Mouse (Mus musculus) limb, embryonic 11.5 days (tissue): ENCODE data around the gene Mroh7. TPM values are rescaled to one million over a fixed set of nuclear protein-coding genes. Genes with fewer than 3 reads are reported as not detected.

Source experiments
- ATAC-seq: fragments of 200-750 bp; cut with Nextera tagmentation; 2 replicates; pipeline ENCODE4 v1.8.0; 2017; ENCODE audit warnings: low read depth; ENCODE audit not compliant: insufficient number of reproducible peaks, low FRiP score, low TSS enrichment
- DNase-seq: peaks from one replicate; pipeline ENCODE4 v3.0.0-alpha.2; 2015; ENCODE audit warnings: low spot score
- H3K27ac ChIP-seq: fragments of 300-500 bp; sonication (generic); replicated peaks from 2 replicates; pipeline ENCODE4 v1.5.1; 2014; ENCODE audit warnings: low read depth, mild to moderate bottlenecking, low read length
- H3K27me3 ChIP-seq: fragments of 300-500 bp; sonication (generic); 2 replicates; pipeline ENCODE4 v1.6.1; 2014; ENCODE audit warnings: mild to moderate bottlenecking, low read length, mixed read lengths; ENCODE audit not compliant: control insufficient read depth, insufficient read depth
- H3K36me3 ChIP-seq: fragments of 300-500 bp; sonication (generic); 2 replicates; pipeline ENCODE4 v1.6.1; 2014; ENCODE audit warnings: mild to moderate bottlenecking, low read length, moderate library complexity, mixed read lengths; ENCODE audit not compliant: control insufficient read depth, insufficient read depth
- H3K4me1 ChIP-seq: fragments of 300-500 bp; sonication (generic); 2 replicates; pipeline ENCODE4 v1.6.1; 2014; ENCODE audit warnings: low read length, mixed read lengths; ENCODE audit not compliant: control insufficient read depth, insufficient read depth
- H3K4me2 ChIP-seq: fragments of 300-500 bp; sonication (generic); 2 replicates; pipeline ENCODE4 v1.6.1; 2014; ENCODE audit warnings: low read depth, mild to moderate bottlenecking, moderate library complexity; ENCODE audit not compliant: severe bottlenecking
- H3K4me3 ChIP-seq: fragments of 300-500 bp; sonication (generic); 2 replicates; pipeline ENCODE4 v1.5.1; 2014; ENCODE audit warnings: low read depth, low read length
- H3K9ac ChIP-seq: fragments of 300-500 bp; sonication (generic); 2 replicates; pipeline ENCODE4 v1.6.1; 2014; ENCODE audit warnings: mild to moderate bottlenecking, low read length
- H3K9me3 ChIP-seq: fragments of 300-500 bp; sonication (generic); 2 replicates; pipeline ENCODE4 v1.6.1; 2016; ENCODE audit warnings: low read length; ENCODE audit not compliant: control insufficient read depth
- WGBS: fragments of 180-500 bp; shearing (Covaris S2); extraction: QIAGEN DNeasy Blood & Tissue Kit; methylation state at CpG from one replicate; pipeline ENCODE4 v1.1.7; 2014; 5-methylcytosine and 5-hydroxymethylcytosine counted together
- polyA plus RNA-seq: library from polyadenylated mRNA; unstranded; fragments of >200 nt; fragmentation: Nextera tagmentation; extraction: Ambion mirVana; gene quantifications from 2 replicates; pipeline ENCODE4 v1.2.1, GENCODE M21; 2014

Mroh7 gene
- polyA plus RNA-seq, 1 experiment from 2014 or later = not detected

DNA sequence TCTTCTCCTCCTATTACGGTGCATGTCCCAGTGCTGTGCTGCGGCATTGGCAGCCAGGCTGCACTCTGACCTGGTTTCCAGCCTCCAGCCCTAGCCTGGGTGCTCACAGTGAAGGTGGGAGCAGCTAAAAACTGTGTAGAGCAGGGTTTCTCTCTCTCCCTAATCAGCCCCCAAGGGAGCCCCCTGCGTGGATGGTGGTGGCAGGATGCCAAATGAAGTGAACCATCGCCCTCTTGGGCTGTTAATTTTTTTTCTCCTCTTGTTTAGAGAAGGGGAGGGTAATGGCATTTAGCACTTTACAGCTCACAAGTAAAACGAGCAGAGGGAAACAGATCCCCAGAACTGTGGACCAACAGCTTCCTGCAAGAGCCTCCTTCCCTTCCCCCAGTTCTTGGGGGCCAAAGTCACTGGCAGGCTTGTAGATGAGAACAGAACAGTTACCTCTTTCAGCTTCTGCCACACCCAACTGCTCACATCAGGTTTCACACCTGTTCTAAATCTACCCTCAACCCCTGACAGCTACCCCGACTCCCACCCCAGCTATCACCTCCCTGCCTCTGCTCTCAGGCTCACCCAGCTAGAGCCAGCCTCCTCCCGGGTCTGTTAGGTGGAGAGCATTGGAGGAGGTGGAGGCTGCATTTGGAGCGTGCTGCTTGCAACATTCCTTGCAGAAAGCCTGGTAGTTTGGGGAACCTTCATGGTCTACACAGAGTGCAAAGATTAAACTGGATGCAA lies 87.1 kb downstream of the Mroh7 start:
- H3K4me1 ChIP-seq = peaks cover 7% of the 10 kb centered on the region; the same call in 1 of the 2 replicates
- ATAC-seq = no peak
- no peaks in the 10 kb centered on the region for H3K27me3 ChIP-seq
- peak overlapping the region; percentile 22; the same call in 1 of the 2 replicates for H3K4me2 ChIP-seq
- 0 out of 2 replicates have a peak overlapping the region, but pooled peaks have one; percentile 14 for H3K27ac ChIP-seq
- H3K36me3 ChIP-seq = no peaks in the 10 kb centered on the region
- no peaks in the 10 kb centered on the region; the same call in 1 of the 2 replicates for H3K9me3 ChIP-seq
- H3K9ac ChIP-seq = no peak overlapping the region
- peak; percentile 33 for DNase-seq
- H3K4me3 ChIP-seq = no peak overlapping the region
- 12% methylated on average over 8 of the region's 8 CpGs for WGBS

DNA sequence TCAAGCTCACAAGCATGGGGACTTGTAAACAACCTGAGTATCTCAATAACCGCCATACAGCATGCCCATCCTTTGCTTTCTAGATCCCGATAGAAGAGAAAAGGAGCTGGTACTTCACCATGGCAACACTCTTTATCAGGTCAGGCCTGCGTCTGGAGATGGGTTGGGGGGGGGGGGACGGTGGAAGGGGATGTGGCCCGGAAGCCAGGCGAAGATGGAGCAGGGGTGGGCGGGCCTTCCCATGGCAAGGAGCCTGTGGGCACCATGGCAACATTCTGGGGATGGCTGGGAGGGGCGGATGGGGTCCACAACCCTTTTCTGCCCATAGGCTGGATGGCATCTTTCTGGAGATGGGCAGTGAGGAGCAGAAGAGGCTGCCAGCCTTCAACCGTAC lies 96.6 kb downstream of the Mroh7 start:
- DNase-seq (no peak), ATAC-seq (no peak)
- Histone ChIP-seq H3K27ac (no peak overlapping the region), H3K27me3 (no peaks in the 10 kb centered on the region), H3K9ac (no peak overlapping the region), H3K9me3 (no peaks in the 10 kb centered on the region; the same call in 1 of the 2 replicates), H3K4me3 (no peak overlapping the region), H3K36me3 (no peaks in the 10 kb centered on the region), H3K4me1 (peaks cover 10% of the 10 kb centered on the region; the same call in 1 of the 2 replicates), H3K4me2 (no peak overlapping the region)
- WGBS = 51% methylated on average over 8 of the region's 9 CpGs

DNA sequence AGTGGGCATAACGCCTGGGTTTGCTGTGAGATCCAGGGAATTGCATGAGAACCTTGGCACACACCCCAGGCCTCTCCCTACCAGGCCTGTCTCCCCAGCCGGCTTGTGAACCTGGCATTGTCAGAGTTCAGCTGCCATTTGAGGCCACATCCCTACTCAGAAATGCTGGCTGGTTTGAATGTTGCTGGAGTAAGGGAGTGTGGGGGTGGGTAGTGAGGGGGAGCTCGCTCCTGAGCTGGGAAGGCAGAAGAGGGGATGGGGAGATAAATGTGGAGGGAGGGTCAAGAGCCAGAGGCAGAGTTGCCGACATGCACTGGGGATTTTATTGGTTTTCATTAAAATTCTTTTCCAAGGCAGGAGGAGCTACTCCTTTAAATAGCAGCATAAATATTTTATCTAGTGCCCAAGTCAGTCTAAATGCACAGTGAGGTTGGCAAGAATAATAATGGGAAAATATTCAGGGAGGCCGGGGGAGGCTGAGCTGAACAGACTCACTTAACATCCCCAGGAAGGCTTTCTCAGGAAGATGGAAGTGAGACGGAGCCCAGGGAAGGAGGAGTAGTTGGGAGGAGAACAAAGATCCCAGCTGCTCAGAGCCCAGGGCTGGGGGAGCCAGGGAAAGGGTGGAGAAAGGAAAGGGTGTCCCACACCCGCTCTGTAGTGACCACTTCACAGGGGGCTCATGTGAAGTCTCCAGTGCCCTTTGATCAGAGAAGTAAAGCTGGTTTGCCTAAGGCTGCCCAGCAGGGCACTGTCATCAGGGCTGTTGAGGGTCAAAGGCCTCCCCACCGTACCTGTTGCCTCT lies 97.2 kb downstream of the Mroh7 start:
- ATAC-seq (no peak), DNase-seq (no peak)
- no peaks in the 10 kb centered on the region for H3K36me3 ChIP-seq
- H3K27me3 ChIP-seq = no peaks in the 10 kb centered on the region
- H3K4me2 ChIP-seq = no peak overlapping the region
- no peak overlapping the region for H3K4me3 ChIP-seq
- no peaks in the 10 kb centered on the region for H3K9me3 ChIP-seq
- H3K27ac ChIP-seq = no peak overlapping the region
- WGBS = 28% methylated on average over 8 of the region's 8 CpGs
- no peak overlapping the region for H3K9ac ChIP-seq
- H3K4me1 ChIP-seq = peaks cover 10% of the 10 kb centered on the region; the same call in 1 of the 2 replicates

DNA sequence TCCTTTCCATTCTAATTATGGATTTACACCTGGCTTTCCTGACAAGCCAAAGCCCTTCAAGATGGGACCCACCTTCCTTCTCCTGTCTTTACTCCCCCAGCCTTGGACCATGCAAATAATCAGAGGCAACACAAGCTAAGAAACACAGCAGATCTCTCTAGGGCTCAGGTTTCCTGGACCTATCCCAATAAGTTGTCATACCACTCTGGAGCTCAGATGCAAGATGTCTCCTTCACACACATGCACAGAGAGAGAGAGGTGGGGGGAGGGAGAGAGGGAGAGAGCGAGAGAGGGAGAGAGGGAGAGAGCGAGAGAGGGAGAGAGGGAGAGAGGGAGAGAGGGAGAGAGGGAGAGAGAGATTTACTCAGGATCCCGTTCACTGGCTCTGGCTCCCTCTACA lies 98.4 kb downstream of the Mroh7 start:
- Histone ChIP-seq H3K4me2 (no peak overlapping the region), H3K4me3 (no peak overlapping the region), H3K36me3 (no peaks in the 10 kb centered on the region), H3K27ac (no peak overlapping the region), H3K4me1 (peaks cover 10% of the 10 kb centered on the region; the same call in 1 of the 2 replicates), H3K27me3 (no peaks in the 10 kb centered on the region), H3K9me3 (no peaks in the 10 kb centered on the region), H3K9ac (no peak overlapping the region)
- ATAC-seq (no peak), DNase-seq (no peak)
- WGBS = 67% methylated on average over 1 of the region's 3 CpGs

Other genes with a start within 250 kb of the Mroh7 start
- gene Bsnd, start 238.6 kb downstream of the Mroh7 start, polyA plus RNA-seq = not detected in 2 replicates
- gene Dhcr24, start 169.9 kb downstream of the Mroh7 start, polyA plus RNA-seq = 23.6 and 25.9 TPM in 2 replicates
- 0.33 TPM in 1 of 2 replicates, not detected in the other for gene Lexm, start 113.7 kb downstream of the Mroh7 start, polyA plus RNA-seq
- 0.07 and 0.24 TPM in 2 replicates for gene Ttc22, start 108.5 kb downstream of the Mroh7 start, polyA plus RNA-seq
- gene Pars2, start 79.9 kb downstream of the Mroh7 start, polyA plus RNA-seq = 14.3 and 17.1 TPM in 2 replicates
- 101 and 111 TPM in 2 replicates for gene Ttc4, start 52.0 kb downstream of the Mroh7 start, polyA plus RNA-seq
- gene Fam151a, start 3.0 kb upstream of the Mroh7 start, polyA plus RNA-seq = 0.27 TPM in 1 of 2 replicates, not detected in the other
- gene Acot11, start 74.1 kb upstream of the Mroh7 start, polyA plus RNA-seq = 6.5 and 10.1 TPM in 2 replicates
- gene Ssbp3, start 179.8 kb upstream of the Mroh7 start, polyA plus RNA-seq = 179 and 186 TPM in 2 replicates